Mouse (Mus musculus) myocyte (in vitro differentiated cells): ENCODE results near the gene Ctf2. TPM values are rescaled to one million over a fixed set of nuclear protein-coding genes. Genes with fewer than 3 reads are reported as not detected.

Source experiments
- H3K27me3 ChIP-seq: one replicate; pipeline ENCODE4 v1.6.1; 2011; ENCODE audit not compliant: control insufficient read depth, insufficient read depth, insufficient read length
- H3K36me3 ChIP-seq: one replicate; pipeline ENCODE4 v1.6.1; 2011; ENCODE audit not compliant: control insufficient read depth, insufficient read depth
- H3K4me2 ChIP-seq: one replicate; pipeline ENCODE4 v1.6.1; 2011; ENCODE audit warnings: low read depth, control low read depth
- H3K4me3 ChIP-seq: one replicate; pipeline ENCODE4 v1.5.1; 2011; ENCODE audit warnings: mild to moderate bottlenecking, control low read depth, moderate library complexity
- H3K79me2 ChIP-seq: one replicate; pipeline ENCODE4 v1.6.1; 2011; ENCODE audit not compliant: control insufficient read depth, insufficient read depth
- H3ac ChIP-seq: one replicate; pipeline ENCODE4 v1.6.1; 2011; ENCODE audit not compliant: control insufficient read depth, insufficient read length
- CEBPB ChIP-seq: IDR thresholded peaks from 2 replicates; pipeline ENCODE4 v1.6.1; 2011; ENCODE audit warnings: mild to moderate bottlenecking, moderate library complexity; ENCODE audit not compliant: poor library complexity, insufficient read depth, severe bottlenecking
- E2F4 ChIP-seq: IDR thresholded peaks from one replicate; pipeline ENCODE4 v1.6.1; 2011; ENCODE audit warnings: mild to moderate bottlenecking, control low read depth, moderate library complexity; ENCODE audit not compliant: insufficient read depth
- MAX ChIP-seq: IDR thresholded peaks from one replicate; pipeline ENCODE4 v1.6.1; 2011; ENCODE audit warnings: low read depth, mild to moderate bottlenecking, control low read depth
- MYOD1 ChIP-seq, 3 experiments: IDR thresholded peaks; one replicate each; pipeline ENCODE4 v1.6.1; 2011; ENCODE audit warnings: control low read depth in 2 of 3, low read depth in 2 of 3, mild to moderate bottlenecking in 2 of 3, moderate library complexity in 1 of 3; ENCODE audit not compliant: insufficient read length in 2 of 3, control insufficient read depth in 1 of 3
- MYOG ChIP-seq, 3 experiments: IDR thresholded peaks; one replicate each; pipeline ENCODE4 v1.6.1; 2011; ENCODE audit warnings: control low read depth in 2 of 3, low read depth in 2 of 3, mild to moderate bottlenecking in 2 of 3; ENCODE audit not compliant: insufficient read length in 2 of 3, control insufficient read depth in 1 of 3, insufficient read depth in 1 of 3
- POLR2A ChIP-seq: IDR thresholded peaks from one replicate; pipeline ENCODE4 v1.6.1; 2011; ENCODE audit warnings: low read depth, mild to moderate bottlenecking, control low read depth, moderate library complexity; ENCODE audit not compliant: insufficient read length
- POLR2AphosphoS2 ChIP-seq: IDR thresholded peaks from one replicate; pipeline ENCODE4 v1.6.1; 2011; ENCODE audit warnings: low read depth, control low read depth; ENCODE audit not compliant: insufficient read length
- REST ChIP-seq: IDR thresholded peaks from one replicate; pipeline ENCODE4 v1.6.1; 2011; ENCODE audit warnings: mild to moderate bottlenecking, control low read depth, moderate library complexity; ENCODE audit not compliant: insufficient read depth, insufficient read length
- SRF ChIP-seq: IDR thresholded peaks from one replicate; pipeline ENCODE4 v1.6.1; 2011; ENCODE audit warnings: low read depth; ENCODE audit not compliant: control insufficient read depth, insufficient read length
- TCF12 ChIP-seq: IDR thresholded peaks from one replicate; pipeline ENCODE4 v1.6.1; 2011; ENCODE audit warnings: mild to moderate bottlenecking, control low read depth; ENCODE audit not compliant: poor library complexity, insufficient read depth, severe bottlenecking
- TCF3 ChIP-seq: IDR thresholded peaks from one replicate; pipeline ENCODE4 v1.6.1; 2011; ENCODE audit warnings: low read depth, control low read depth; ENCODE audit not compliant: insufficient read length
- USF1 ChIP-seq: IDR thresholded peaks from one replicate; pipeline ENCODE4 v1.6.1; 2011; ENCODE audit warnings: low read depth, mild to moderate bottlenecking, control low read depth, moderate library complexity
- polyA plus RNA-seq: library from polyadenylated mRNA; unstranded; fragments of >200 nt; fragmentation: generic; extraction: Trizol; gene quantifications from one replicate; pipeline ENCODE4 v1.2.1, GENCODE M21; 2012; ENCODE audit warnings: missing spikeins

Ctf2 gene
- polyA plus RNA-seq, 1 experiment, result 0.14 TPM

GRCm38 (mm10) chr7:127769651-127770038 is 37.7 kb upstream of the Ctf2 start, which contains the start of gene Orai3:
Orai3 (plus strand) TSS chr7:127769815.
- no peaks in the 10 kb centered on the region for H3K27me3 ChIP-seq
- no peaks in the 10 kb centered on the region for H3K79me2 ChIP-seq
- peak within 1 kb of the TSS; percentile 25 for H3ac ChIP-seq
- H3K4me2 ChIP-seq, result peak within 1 kb of the TSS; percentile 99
- no peak for TF ChIP-seq TCF3
- TF ChIP-seq MYOG (IDR thresholded peaks at IDR 0.05; ENCODE audit: control insufficient read depth in 1 of 3, insufficient read depth in 1 of 3, insufficient read length in 2 of 3, low read depth in 2 of 3), result no peak
- no peak for TF ChIP-seq SRF
- no peak for TF ChIP-seq TCF12
- TF ChIP-seq POLR2A, result peak; percentile 90
- no peak for TF ChIP-seq MAX
- peak in 1 of 3 experiments; percentile 8 for TF ChIP-seq MYOD1 (IDR thresholded peaks at IDR 0.05; ENCODE audit: control insufficient read depth in 1 of 3, insufficient read length in 2 of 3, low read depth in 2 of 3)
- no peak for TF ChIP-seq REST
- TF ChIP-seq USF1, result peak; percentile 54
- TF ChIP-seq POLR2AphosphoS2, result peak; percentile 94
- no peak for TF ChIP-seq CEBPB
- no peak for TF ChIP-seq E2F4
- peak within 1 kb of the TSS; percentile 84 for H3K4me3 ChIP-seq
- peaks cover 5% of the 10 kb centered on the region for H3K36me3 ChIP-seq

- Histone ChIP-seq H3K36me3 (peaks cover 5% of the 10 kb centered on the region), H3K79me2 (no peaks in the 10 kb centered on the region), H3ac (peak overlapping the region; percentile 25), H3K4me3 (peak overlapping the region; percentile 84), H3K4me2 (peak overlapping the region; percentile 99), H3K27me3 (no peaks in the 10 kb centered on the region)
- no peak for TF ChIP-seq SRF
- TF ChIP-seq TCF3, result no peak
- no peak for TF ChIP-seq USF1
- TF ChIP-seq CEBPB, result no peak
- no peak for TF ChIP-seq TCF12
- TF ChIP-seq POLR2A, result no peak
- no peak for TF ChIP-seq E2F4
- no peak for TF ChIP-seq REST
- no peak for TF ChIP-seq MAX
- no peak for TF ChIP-seq MYOG (IDR thresholded peaks at IDR 0.05; ENCODE audit: control insufficient read depth in 1 of 3, insufficient read depth in 1 of 3, insufficient read length in 2 of 3, low read depth in 2 of 3)
- no peak for TF ChIP-seq MYOD1 (IDR thresholded peaks at IDR 0.05; ENCODE audit: control insufficient read depth in 1 of 3, insufficient read length in 2 of 3, low read depth in 2 of 3)
- no peak for TF ChIP-seq POLR2AphosphoS2
Measured at GRCm38 (mm10) chr7:127768997-127769593, 37.1 kb upstream of the Ctf2 start.

DNA sequence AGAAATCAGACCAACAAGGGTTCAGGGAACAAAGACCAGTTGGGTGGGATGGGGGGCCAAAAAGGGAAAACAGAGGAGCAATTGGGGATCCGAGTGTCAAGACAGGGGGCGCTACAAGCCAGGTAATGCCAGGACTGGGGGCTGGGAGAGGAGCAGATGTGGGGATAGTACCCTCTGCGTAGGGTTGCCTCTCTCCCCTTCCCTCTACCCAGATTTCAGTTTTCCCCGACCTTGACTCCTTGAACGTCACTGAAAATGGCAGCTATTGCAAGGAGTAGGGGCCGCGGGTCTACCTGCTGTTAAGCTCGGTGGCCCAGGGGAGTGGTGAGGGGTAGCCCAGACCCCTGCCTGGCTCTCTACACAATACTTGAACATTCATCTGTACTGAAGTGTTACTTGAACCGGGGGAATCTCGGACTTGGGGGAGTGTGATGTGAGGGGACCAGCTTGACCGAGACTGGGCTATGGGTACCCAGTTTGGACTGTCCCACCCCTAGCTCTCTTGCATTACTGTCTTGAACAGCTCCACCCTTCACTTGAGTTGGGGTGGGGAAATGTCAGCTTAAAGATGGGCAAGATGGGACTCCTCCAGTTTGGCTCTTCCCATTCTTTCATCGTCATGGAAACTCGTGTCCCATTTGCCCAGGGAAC is 36.5 kb upstream of the Ctf2 start:
- no peaks in the 10 kb centered on the region for H3K27me3 ChIP-seq
- peak overlapping the region; percentile 84 for H3K4me3 ChIP-seq
- H3K79me2 ChIP-seq, result no peaks in the 10 kb centered on the region
- TF ChIP-seq MAX, result no peak
- TF ChIP-seq TCF3, result no peak
- no peak for TF ChIP-seq POLR2AphosphoS2
- no peak for TF ChIP-seq MYOD1 (IDR thresholded peaks at IDR 0.05; ENCODE audit: control insufficient read depth in 1 of 3, insufficient read length in 2 of 3, low read depth in 2 of 3)
- no peak for TF ChIP-seq POLR2A
- TF ChIP-seq E2F4, result no peak
- TF ChIP-seq SRF, result no peak
- TF ChIP-seq MYOG (IDR thresholded peaks at IDR 0.05; ENCODE audit: control insufficient read depth in 1 of 3, insufficient read depth in 1 of 3, insufficient read length in 2 of 3, low read depth in 2 of 3), result no peak
- no peak for TF ChIP-seq CEBPB
- TF ChIP-seq REST, result no peak
- TF ChIP-seq USF1, result no peak
- no peak for TF ChIP-seq TCF12
- H3K36me3 ChIP-seq, result peaks cover 11% of the 10 kb centered on the region
- H3K4me2 ChIP-seq, result peak overlapping the region; percentile 99
- H3ac ChIP-seq, result no peak overlapping the region

DNA sequence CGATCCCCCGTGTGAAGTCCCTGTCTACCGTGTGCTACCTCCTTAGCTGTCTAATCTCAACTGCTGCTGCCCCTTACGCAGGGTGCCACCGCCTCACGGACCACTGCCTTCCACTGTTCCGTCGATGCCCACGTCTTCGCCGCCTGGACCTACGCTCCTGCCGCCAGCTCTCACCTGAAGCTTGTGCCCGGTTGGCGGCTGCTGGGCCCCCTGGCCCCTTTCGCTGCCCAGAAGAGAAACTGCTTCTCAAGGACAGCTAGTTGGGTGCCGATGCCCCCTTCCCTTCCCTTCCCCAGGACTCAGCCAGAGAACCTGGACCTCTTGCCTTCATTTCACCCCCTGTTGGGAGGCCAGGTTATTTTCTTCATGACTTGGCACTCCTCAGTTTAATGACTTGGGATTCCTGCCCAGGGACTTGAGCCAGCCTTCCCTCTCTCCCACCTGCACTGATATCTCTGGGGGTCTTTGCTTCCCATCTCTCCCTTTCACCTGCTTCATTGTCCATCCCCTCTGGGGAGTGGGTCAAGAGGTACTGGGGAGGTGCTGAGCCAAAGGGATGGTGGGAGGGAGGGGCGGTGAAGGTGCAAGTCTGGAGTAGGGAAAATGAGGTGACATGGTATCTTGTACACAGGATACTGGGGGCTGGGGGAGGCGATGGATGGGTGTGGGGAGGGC is 35.8 kb upstream of the Ctf2 start:
- TF ChIP-seq TCF12 (no peak), SRF (no peak), MYOD1 (IDR thresholded peaks at IDR 0.05; ENCODE audit: control insufficient read depth in 1 of 3, insufficient read length in 2 of 3, low read depth in 2 of 3) (no peak)
- Histone ChIP-seq H3K27me3 (no peaks in the 10 kb centered on the region), H3K36me3 (peaks cover 14% of the 10 kb centered on the region), H3K4me3 (no peak overlapping the region), H3K4me2 (no peak overlapping the region), H3ac (no peak overlapping the region), H3K79me2 (no peaks in the 10 kb centered on the region)
